Mouse (Mus musculus): ENCODE measurements around the gene Msh6. TPM values are rescaled to one million over a fixed set of nuclear protein-coding genes. Genes with fewer than 3 reads are reported as not detected.
"Not testable (repeated sequence)": the region's sequence is repeated elsewhere in the genome, so short reads cannot be mapped to it uniquely, and the experiment has no call there.

Gene Msh6
- polyA plus RNA-seq, 2 experiments, result 11.1 to 23.9 TPM

DNA sequence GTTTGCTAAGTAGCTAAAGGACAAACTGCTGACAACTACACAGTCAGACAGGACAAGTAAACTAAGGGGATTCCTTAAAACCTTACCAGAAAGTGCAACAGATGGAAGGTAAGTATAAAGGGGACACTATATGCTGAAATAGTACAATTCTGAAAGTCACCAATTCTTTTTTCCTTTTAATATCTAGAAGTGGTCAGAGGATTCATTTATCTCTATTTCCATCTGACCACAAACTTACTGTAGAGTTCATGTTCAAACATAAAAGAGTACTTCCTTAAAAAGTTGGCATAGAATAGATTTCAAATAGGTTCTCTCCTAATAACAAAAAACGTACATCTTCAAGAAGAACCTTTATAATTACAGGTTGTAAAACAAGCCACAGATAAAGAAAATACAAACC lies 18.5 kb downstream of the Msh6 start:
- H3K4me1 ChIP-seq (replicated peaks; ENCODE audit: control insufficient read depth in 2 of 2, insufficient read depth in 2 of 2, low read length in 1 of 2), result no peaks in the 10 kb centered on the region
- H3K36me3 ChIP-seq (replicated peaks; ENCODE audit: control insufficient read depth, insufficient read depth, low read depth), result peaks cover 53% of the 10 kb centered on the region
- H3K27me3 ChIP-seq (ENCODE audit: control insufficient read depth, insufficient read depth, low read length), result no peaks in the 10 kb centered on the region
- no peaks in the 10 kb centered on the region for H3K9me3 ChIP-seq (ENCODE audit: control insufficient read depth, low read length)
- H3K4me3 ChIP-seq (ENCODE audit: insufficient read depth in 1 of 2, low read depth in 2 of 2, low read length in 2 of 2), result no peak overlapping the region
- 37% methylated on average over 1 of the region's 1 CpGs for WGBS (ENCODE audit: insufficient replicate concordance)
- no peak overlapping the region for H3K4me2 ChIP-seq (ENCODE audit: low read depth)
- H3K9ac ChIP-seq (replicated peaks), result no peak overlapping the region
- ATAC-seq (ENCODE audit: insufficient read depth) (no peak), DNase-seq (ENCODE audit: low read depth in 3 of 3, low spot score in 3 of 3) (no peak)
- TF ChIP-seq EP300 (IDR thresholded peaks at IDR 0.05; ENCODE audit: low read depth) (no peak), CTCF (IDR thresholded peaks at IDR 0.05; ENCODE audit: low read depth) (no peak)
- no peak overlapping the region for H3K27ac ChIP-seq

DNA sequence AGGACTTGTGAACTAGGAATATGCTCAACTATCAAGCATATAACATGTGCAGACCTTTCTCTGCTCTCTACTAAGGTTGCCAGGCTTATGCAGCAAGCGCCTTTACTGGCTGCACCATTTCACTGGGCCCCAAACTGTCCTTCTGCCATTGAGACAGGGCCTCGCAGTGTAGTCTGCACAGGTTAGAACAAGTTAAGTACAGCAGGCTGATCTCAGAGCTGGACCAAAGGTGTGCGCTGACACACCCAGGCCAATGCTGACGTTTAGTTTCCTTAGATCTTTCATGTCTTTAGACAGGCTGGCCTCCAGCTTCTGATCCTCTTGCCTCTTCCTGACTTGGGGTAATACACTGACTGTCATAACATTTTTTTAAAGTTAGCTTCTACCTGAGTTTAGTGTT lies 22.9 kb downstream of the Msh6 start:
- DNase-seq (ENCODE audit: low read depth in 3 of 3, low spot score in 3 of 3) (no peak), ATAC-seq (ENCODE audit: insufficient read depth) (no peak)
- Histone ChIP-seq H3K4me1 (replicated peaks; ENCODE audit: control insufficient read depth in 2 of 2, insufficient read depth in 2 of 2, low read length in 1 of 2) (no peaks in the 10 kb centered on the region), H3K4me3 (ENCODE audit: insufficient read depth in 1 of 2, low read depth in 2 of 2, low read length in 2 of 2) (no peak overlapping the region), H3K9ac (replicated peaks) (no peak overlapping the region), H3K36me3 (replicated peaks; ENCODE audit: control insufficient read depth, insufficient read depth, low read depth) (peaks cover 21% of the 10 kb centered on the region), H3K9me3 (ENCODE audit: control insufficient read depth, low read length) (no peaks in the 10 kb centered on the region), H3K4me2 (ENCODE audit: low read depth) (no peak overlapping the region), H3K27ac (no peak overlapping the region), H3K27me3 (ENCODE audit: control insufficient read depth, insufficient read depth, low read length) (no peaks in the 10 kb centered on the region)
- WGBS (ENCODE audit: insufficient replicate concordance), result 81% methylated on average over 4 of the region's 4 CpGs
- TF ChIP-seq EP300 (IDR thresholded peaks at IDR 0.05; ENCODE audit: low read depth) (no peak), CTCF (IDR thresholded peaks at IDR 0.05; ENCODE audit: low read depth) (no peak)

DNA sequence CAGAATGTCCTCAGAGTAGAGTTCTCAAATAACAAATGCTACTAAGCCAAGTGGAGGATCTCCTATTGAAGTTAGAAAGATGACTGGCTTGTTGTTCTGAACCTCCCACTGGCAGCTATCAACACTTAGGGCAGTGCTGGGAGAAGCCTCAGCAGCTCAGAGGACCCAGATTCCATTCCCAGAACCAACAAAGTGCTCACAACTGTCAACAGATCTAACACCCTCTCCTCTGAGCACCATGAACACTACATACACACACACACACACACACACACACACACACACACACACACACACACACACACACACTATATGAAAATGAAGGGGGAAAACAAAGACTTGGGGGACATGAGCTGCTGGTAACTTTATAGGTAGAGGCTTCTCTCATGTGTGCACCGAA lies 30.0 kb downstream of the Msh6 start:
- WGBS (ENCODE audit: insufficient replicate concordance), result 92% methylated on average over 1 of the region's 1 CpGs
- peaks cover 13% of the 10 kb centered on the region for H3K36me3 ChIP-seq (replicated peaks; ENCODE audit: control insufficient read depth, insufficient read depth, low read depth)
- DNase-seq (ENCODE audit: low read depth in 3 of 3, low spot score in 3 of 3) (no peak), ATAC-seq (ENCODE audit: insufficient read depth) (no peak)
- H3K4me3 ChIP-seq (ENCODE audit: insufficient read depth in 1 of 2, low read depth in 2 of 2, low read length in 2 of 2), result no peak overlapping the region
- no peaks in the 10 kb centered on the region for H3K4me1 ChIP-seq (replicated peaks; ENCODE audit: control insufficient read depth in 2 of 2, insufficient read depth in 2 of 2, low read length in 1 of 2)
- TF ChIP-seq EP300 (IDR thresholded peaks at IDR 0.05; ENCODE audit: low read depth), result no peak
- TF ChIP-seq CTCF (IDR thresholded peaks at IDR 0.05; ENCODE audit: low read depth), result no peak
- H3K27me3 ChIP-seq (ENCODE audit: control insufficient read depth, insufficient read depth, low read length), result no peaks in the 10 kb centered on the region
- H3K4me2 ChIP-seq (ENCODE audit: low read depth), result no peak overlapping the region
- H3K27ac ChIP-seq, result no peak overlapping the region
- no peak overlapping the region for H3K9ac ChIP-seq (replicated peaks)
- H3K9me3 ChIP-seq (ENCODE audit: control insufficient read depth, low read length), result no peaks in the 10 kb centered on the region

DNA sequence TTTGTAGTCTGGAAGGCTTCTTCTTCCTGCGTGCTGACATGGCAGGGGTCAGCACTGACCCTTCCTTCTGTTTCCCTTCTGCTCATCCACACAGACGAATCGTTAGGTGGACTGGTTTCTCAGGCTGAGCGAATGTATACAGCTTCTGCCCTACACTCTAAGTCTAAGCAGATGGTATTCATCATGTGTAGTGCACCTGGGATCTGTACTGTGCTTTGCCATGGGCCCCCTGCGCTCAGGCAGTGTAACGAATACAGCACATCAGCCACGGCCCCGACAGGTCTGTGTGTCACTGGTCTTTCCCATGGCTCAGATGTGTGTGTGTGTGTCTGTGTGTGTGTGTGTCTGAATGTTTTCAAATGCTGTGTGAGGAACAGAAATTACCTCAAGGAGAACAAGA lies 32.1 kb downstream of the Msh6 start:
- Histone ChIP-seq H3K36me3 (replicated peaks; ENCODE audit: control insufficient read depth, insufficient read depth, low read depth) (peaks cover 15% of the 10 kb centered on the region), H3K27me3 (ENCODE audit: control insufficient read depth, insufficient read depth, low read length) (no peaks in the 10 kb centered on the region), H3K27ac (no peak overlapping the region), H3K4me1 (replicated peaks; ENCODE audit: control insufficient read depth in 2 of 2, insufficient read depth in 2 of 2, low read length in 1 of 2) (no peaks in the 10 kb centered on the region), H3K9me3 (ENCODE audit: control insufficient read depth, low read length) (no peaks in the 10 kb centered on the region), H3K9ac (replicated peaks) (no peak overlapping the region), H3K4me3 (ENCODE audit: insufficient read depth in 1 of 2, low read depth in 2 of 2, low read length in 2 of 2) (no peak overlapping the region), H3K4me2 (ENCODE audit: low read depth) (no peak overlapping the region)
- no peak for ATAC-seq (ENCODE audit: insufficient read depth)
- TF ChIP-seq EP300 (IDR thresholded peaks at IDR 0.05; ENCODE audit: low read depth) (no peak), CTCF (IDR thresholded peaks at IDR 0.05; ENCODE audit: low read depth) (no peak)
- no peak for DNase-seq (ENCODE audit: low read depth in 3 of 3, low spot score in 3 of 3)
- 85% methylated on average over 8 of the region's 8 CpGs for WGBS (ENCODE audit: insufficient replicate concordance)

DNA sequence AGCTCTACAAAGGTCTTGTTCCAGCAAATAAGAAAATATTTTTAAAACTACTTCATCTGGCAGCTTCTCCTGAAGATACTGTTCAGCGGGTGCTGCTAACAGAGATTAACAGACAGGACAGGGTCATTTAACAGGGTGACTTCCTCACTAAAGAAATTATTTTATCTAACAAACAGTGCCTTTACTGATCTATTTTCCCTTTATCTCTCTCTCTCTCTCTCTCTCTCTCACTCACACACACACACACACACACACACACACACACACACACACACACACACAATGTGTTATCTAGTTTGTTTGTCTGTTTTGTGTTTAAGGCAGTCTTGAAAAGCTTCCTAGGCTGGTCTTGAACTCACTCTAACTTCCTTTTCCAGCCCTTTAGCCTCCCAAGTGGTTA lies 39.6 kb downstream of the Msh6 start:
- Histone ChIP-seq H3K9me3 (ENCODE audit: control insufficient read depth, low read length) (no peaks in the 10 kb centered on the region), H3K4me2 (ENCODE audit: low read depth) (no peak overlapping the region), H3K9ac (replicated peaks) (no peak overlapping the region), H3K4me1 (replicated peaks; ENCODE audit: control insufficient read depth in 2 of 2, insufficient read depth in 2 of 2, low read length in 1 of 2) (no peaks in the 10 kb centered on the region; a peak in 1 of 4 replicates), H3K4me3 (ENCODE audit: insufficient read depth in 1 of 2, low read depth in 2 of 2, low read length in 2 of 2) (no peak overlapping the region), H3K27ac (no peak overlapping the region), H3K36me3 (replicated peaks; ENCODE audit: control insufficient read depth, insufficient read depth, low read depth) (peaks cover 14% of the 10 kb centered on the region), H3K27me3 (ENCODE audit: control insufficient read depth, insufficient read depth, low read length) (no peaks in the 10 kb centered on the region)
- WGBS (ENCODE audit: insufficient replicate concordance), result 68% methylated on average over 1 of the region's 1 CpGs
- DNase-seq (ENCODE audit: low read depth in 3 of 3, low spot score in 3 of 3) (no peak), ATAC-seq (ENCODE audit: insufficient read depth) (no peak)
- TF ChIP-seq CTCF (IDR thresholded peaks at IDR 0.05; ENCODE audit: low read depth), result no peak
- TF ChIP-seq EP300 (IDR thresholded peaks at IDR 0.05; ENCODE audit: low read depth), result no peak

DNA sequence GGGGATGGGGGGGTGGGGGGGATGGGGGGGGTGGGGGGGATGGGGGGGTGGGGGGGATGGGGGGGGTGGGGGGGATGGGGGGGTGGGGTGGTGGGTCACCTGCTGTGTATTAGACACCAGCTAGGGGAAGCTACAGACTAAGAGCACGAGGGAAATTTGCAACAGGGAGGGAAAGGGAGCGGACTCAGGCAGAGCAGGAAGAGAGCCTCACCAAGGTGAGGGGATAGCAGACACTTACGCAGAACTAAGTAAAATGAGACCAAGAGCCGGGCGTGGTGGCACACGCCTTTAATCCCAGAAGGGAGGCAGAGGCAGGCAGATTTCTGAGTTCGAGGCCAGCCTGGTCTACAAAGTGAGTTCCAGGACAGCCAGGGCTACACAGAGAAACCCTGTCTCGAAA lies 41.2 kb downstream of the Msh6 start:
- H3K27me3 ChIP-seq (ENCODE audit: control insufficient read depth, insufficient read depth, low read length); ATAC-seq (ENCODE audit: insufficient read depth); H3K9me3 ChIP-seq (ENCODE audit: control insufficient read depth, low read length); H3K27ac ChIP-seq; H3K4me3 ChIP-seq (ENCODE audit: insufficient read depth in 1 of 2, low read depth in 2 of 2, low read length in 2 of 2); H3K4me1 ChIP-seq (replicated peaks; ENCODE audit: control insufficient read depth in 2 of 2, insufficient read depth in 2 of 2, low read length in 1 of 2); H3K4me2 ChIP-seq (ENCODE audit: low read depth); DNase-seq (ENCODE audit: low read depth in 3 of 3, low spot score in 3 of 3); H3K9ac ChIP-seq (replicated peaks): not testable (repeated sequence)
- peaks cover 11% of the 10 kb centered on the region for H3K36me3 ChIP-seq (replicated peaks; ENCODE audit: control insufficient read depth, insufficient read depth, low read depth)
- whole genome bisulfite sequencing (ENCODE audit: insufficient replicate concordance), result 87% methylated on average over 8 of the region's 8 CpGs
